In the genomic region with DNA sequence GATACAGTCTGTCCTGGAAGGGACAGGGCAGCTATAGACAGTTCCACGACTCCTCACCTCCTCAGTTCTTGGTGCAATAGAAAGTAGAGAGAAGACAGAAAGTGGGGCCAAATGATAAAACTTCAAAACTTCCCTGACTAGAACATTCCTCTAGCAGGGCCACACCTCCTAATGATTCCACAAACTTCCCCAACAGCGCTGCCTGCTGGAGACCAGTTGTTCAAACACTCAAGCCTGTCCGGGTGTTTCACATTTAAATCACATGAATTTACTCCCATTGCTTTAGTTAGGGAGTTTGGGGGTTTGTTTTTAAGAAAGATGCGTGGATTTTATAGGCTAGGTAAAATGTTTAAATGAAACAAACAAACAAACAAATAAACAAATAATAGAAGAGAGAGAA, we compare ENCODE assay signal across 14 mouse cellular contexts.
DNase-seq lines count a peak whose midpoint lies in the region; ATAC-seq and TF ChIP-seq lines count a peak whose summit lies in the region.
"Had no signal": no experiment of that assay in that cellular context is flagged by ENCODE, and none has a peak within 500 bp of the region (broad histone marks: within the 10 kb centered on the region; RNA-seq: fewer than 3 reads in every experiment).

No protein-coding gene starts in this region.

- no peak for ATAC-seq in forebrain, embryonic 16.5 days
- no peak for ATAC-seq in forebrain, embryonic 14.5 days
- ATAC-seq: activated CD4-positive, CD25-positive, alpha-beta regulatory T cell, adult 4 months; inflammation-experienced regulatory T-cells, adult 6 months had no signal

- no peak overlapping the region for H3K4me3 ChIP-seq in gastrocnemius, adult 2 months
- H3K4me3 ChIP-seq in forebrain, embryonic 16.5 days (replicated peaks; ENCODE audit: low read length) = no peak overlapping the region
- no peak overlapping the region for H3K4me3 ChIP-seq in forebrain, embryonic 14.5 days (ENCODE audit: low read depth, low read length)
- H3K4me3 ChIP-seq: embryonic facial prominence, embryonic 13.5 days; liver, embryonic 13.5 days; midbrain, embryonic 10.5 days had no signal

- intact Hi-C loops in gastrocnemius, adult 2 months (cut with DNase I) = no loop called here
- intact Hi-C loops in left cerebral cortex, postnatal 4 days (cut with DNase I) = no loop called here

- no peak overlapping the region for H3K4me2 ChIP-seq in forebrain, embryonic 16.5 days (ENCODE audit: low read length)
- H3K4me2 ChIP-seq in forebrain, embryonic 14.5 days (ENCODE audit: low read length) = no peak overlapping the region
- H3K4me2 ChIP-seq: embryonic facial prominence, embryonic 13.5 days; liver, embryonic 13.5 days had no signal

- TF ChIP-seq CTCF in gastrocnemius, adult 2 months (IDR thresholded peaks at IDR 0.05) = peak; percentile 39

- no peak overlapping the region for H3K9ac ChIP-seq in forebrain, embryonic 16.5 days (replicated peaks; ENCODE audit: low read depth, low read length)
- no peak overlapping the region for H3K9ac ChIP-seq in forebrain, embryonic 14.5 days (ENCODE audit: low read length)
- H3K9ac ChIP-seq: embryonic facial prominence, embryonic 13.5 days; liver, embryonic 13.5 days had no signal

- DNase-seq in gastrocnemius, adult 2 months = no peak
- DNase-seq in gastrocnemius, postnatal 25 days = no peak
- DNase-seq in left cerebral cortex, postnatal 4 days = peak; percentile 24
- no peak for DNase-seq in left cerebral cortex, adult 8-10 months (ENCODE audit: low spot score in 2 of 2)
- DNase-seq in 3T3-L1 (ENCODE audit: low read depth, low spot score) (peak; percentile 48), R1 (ENCODE audit: low read depth, low spot score) (peak; percentile 84)
- DNase-seq in forebrain, embryonic 14.5 days (ENCODE audit: low spot score) = no peak
- DNase-seq: layer of hippocampus, postnatal 36 days; liver, embryonic 13.5 days had no signal

- no peak overlapping the region for H3K27ac ChIP-seq in gastrocnemius, adult 2 months
- H3K27ac ChIP-seq in forebrain, embryonic 16.5 days (ENCODE audit: low read length) = no peak overlapping the region
- H3K27ac ChIP-seq in forebrain, embryonic 14.5 days (ENCODE audit: low read depth, low read length) = no peak overlapping the region
- H3K27ac ChIP-seq: embryonic facial prominence, embryonic 13.5 days; liver, embryonic 13.5 days had no signal

- H3K9me3 ChIP-seq in forebrain, embryonic 16.5 days (ENCODE audit: control insufficient read depth, low read length) = no peaks in the 10 kb centered on the region
- no peaks in the 10 kb centered on the region for H3K9me3 ChIP-seq in forebrain, embryonic 14.5 days (replicated peaks; ENCODE audit: control insufficient read depth, low read length)
- H3K9me3 ChIP-seq: embryonic facial prominence, embryonic 13.5 days; liver, embryonic 13.5 days; midbrain, embryonic 10.5 days had no signal

- WGBS in forebrain, embryonic 16.5 days = 70% methylated on average over 4 of the region's 4 CpGs
- 68% methylated on average over 4 of the region's 4 CpGs for WGBS in forebrain, embryonic 14.5 days

- no peaks in the 10 kb centered on the region for H3K36me3 ChIP-seq in forebrain, embryonic 16.5 days (ENCODE audit: control insufficient read depth, insufficient read depth)
- H3K36me3 ChIP-seq in forebrain, embryonic 14.5 days (ENCODE audit: control insufficient read depth, insufficient read depth, low read length) = no peaks in the 10 kb centered on the region
- H3K36me3 ChIP-seq: embryonic facial prominence, embryonic 13.5 days; liver, embryonic 13.5 days; midbrain, embryonic 10.5 days had no signal

- no peaks in the 10 kb centered on the region for H3K27me3 ChIP-seq in forebrain, embryonic 16.5 days (replicated peaks; ENCODE audit: control insufficient read depth, insufficient read depth, low read length)
- no peaks in the 10 kb centered on the region for H3K27me3 ChIP-seq in forebrain, embryonic 14.5 days (replicated peaks; ENCODE audit: control insufficient read depth, insufficient read depth, low read length)
- H3K27me3 ChIP-seq: embryonic facial prominence, embryonic 13.5 days; liver, embryonic 13.5 days had no signal

- no peaks in the 10 kb centered on the region for H3K4me1 ChIP-seq in forebrain, embryonic 16.5 days (replicated peaks; ENCODE audit: control insufficient read depth, insufficient read depth, low read length)
- no peaks in the 10 kb centered on the region for H3K4me1 ChIP-seq in forebrain, embryonic 14.5 days (ENCODE audit: control insufficient read depth, insufficient read depth, low read length)
- H3K4me1 ChIP-seq: liver, embryonic 13.5 days had no signal

Comparison
In these comparisons a context has a peak if more than half of its experiments do, and no peak if none do; other contexts are left out.
1. DNase-seq: peak in left cerebral cortex, postnatal 4 days (single experiment), 3T3-L1 (single experiment) and R1 (single experiment); none in gastrocnemius, adult 2 months (single experiment), gastrocnemius, postnatal 25 days (single experiment), left cerebral cortex, adult 8-10 months (0 of 2) and forebrain, embryonic 14.5 days (single experiment).